Mouse (Mus musculus): ENCODE results near the gene Hecw2.

Hecw2 gene

GRCm38 (mm10) chr1:53986185-53986892 is 208.6 kb downstream of the Hecw2 start:
- no peak for DNase-seq (ENCODE audit: low read depth, low spot score)

- DNase-seq (ENCODE audit: low read depth, low spot score) = no peak
These were observed 216.5 kb downstream of the Hecw2 start for GRCm38 (mm10) chr1:53978514-53978831.

GRCm38 (mm10) chr1:53977806-53978513 is 217.0 kb downstream of the Hecw2 start:
- DNase-seq (ENCODE audit: low read depth, low spot score) = no peak

- DNase-seq (ENCODE audit: low read depth, low spot score) = no peak
These were observed 218.2 kb downstream of the Hecw2 start for GRCm38 (mm10) chr1:53976721-53977120.

GRCm38 (mm10) chr1:53976100-53976499 is 218.9 kb downstream of the Hecw2 start:
- DNase-seq (ENCODE audit: low read depth, low spot score) = no peak

- DNase-seq (ENCODE audit: low read depth, low spot score) = no peak
These were observed 220.0 kb downstream of the Hecw2 start for GRCm38 (mm10) chr1:53974941-53975340.

- DNase-seq (ENCODE audit: low read depth, low spot score) = no peak
These were observed 224.5 kb downstream of the Hecw2 start for GRCm38 (mm10) chr1:53970326-53970977.

- no peak for DNase-seq (ENCODE audit: low read depth, low spot score)
These were observed 242.6 kb downstream of the Hecw2 start for GRCm38 (mm10) chr1:53952395-53952794.

GRCm38 (mm10) chr1:53945815-53946214 is 249.2 kb downstream of the Hecw2 start:
- DNase-seq (ENCODE audit: low read depth, low spot score) = no peak

- no peak for DNase-seq (ENCODE audit: low read depth, low spot score)
These were observed 252.5 kb downstream of the Hecw2 start for GRCm38 (mm10) chr1:53942468-53942867.

GRCm38 (mm10) chr1:53941528-53941927 is 253.4 kb downstream of the Hecw2 start:
- DNase-seq (ENCODE audit: low read depth, low spot score) = no peak

GRCm38 (mm10) chr1:53940268-53941017 is 254.5 kb downstream of the Hecw2 start:
- DNase-seq (ENCODE audit: low read depth, low spot score) = no peak

- DNase-seq (ENCODE audit: low read depth, low spot score) = no peak
These were observed 255.7 kb downstream of the Hecw2 start for GRCm38 (mm10) chr1:53939291-53939690.

GRCm38 (mm10) chr1:53933308-53933707 is 261.7 kb downstream of the Hecw2 start:
- no peak for DNase-seq (ENCODE audit: low read depth, low spot score)

GRCm38 (mm10) chr1:53931314-53931713 is 263.7 kb downstream of the Hecw2 start:
- DNase-seq (ENCODE audit: low read depth, low spot score) = no peak

- no peak for DNase-seq (ENCODE audit: low read depth, low spot score)
These were observed 267.4 kb downstream of the Hecw2 start for GRCm38 (mm10) chr1:53927605-53928004.

GRCm38 (mm10) chr1:53925149-53925901 is 269.6 kb downstream of the Hecw2 start:
- DNase-seq (ENCODE audit: low read depth, low spot score) = no peak

GRCm38 (mm10) chr1:53911848-53912247 is 283.1 kb downstream of the Hecw2 start:
- no peak for DNase-seq (ENCODE audit: low read depth, low spot score)

- no peak for DNase-seq (ENCODE audit: low read depth, low spot score)
These were observed 284.7 kb downstream of the Hecw2 start for GRCm38 (mm10) chr1:53910251-53910650.

GRCm38 (mm10) chr1:53909118-53909517 is 285.9 kb downstream of the Hecw2 start:
- DNase-seq (ENCODE audit: low read depth, low spot score) = no peak

- DNase-seq (ENCODE audit: low read depth, low spot score) = no peak
These were observed 288.8 kb downstream of the Hecw2 start for GRCm38 (mm10) chr1:53906175-53906574.

All from WW6 (cell line).